Mouse (Mus musculus) embryo, embryonic 11 days (tissue): ENCODE results near the gene Mlf1.

Experiments
- DNase-seq: peaks from one replicate; pipeline ENCODE4 v3.0.0-alpha.2; 2015

The Mlf1 gene

DNA sequence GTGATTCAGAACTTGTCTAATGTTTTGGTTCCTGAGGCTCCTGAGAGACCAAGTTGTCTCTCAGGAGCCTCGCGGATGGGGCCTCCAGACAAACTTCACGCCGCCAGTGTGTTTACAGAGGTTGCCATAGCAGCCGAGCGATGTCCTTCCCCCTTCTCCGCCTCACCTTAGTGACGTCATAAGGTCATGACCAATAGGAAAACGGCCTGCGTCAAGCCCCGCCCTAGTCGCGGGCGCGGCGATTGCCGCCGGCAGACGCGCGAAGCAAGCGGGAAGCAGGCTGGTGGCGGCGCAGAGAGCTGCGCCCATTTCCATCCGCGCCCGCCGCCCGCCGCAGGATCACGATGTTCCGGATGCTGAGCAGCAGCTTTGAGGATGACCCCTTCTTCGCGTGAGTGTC lies at the start of gene Mlf1:
Gene Mlf1, plus strand, starts transcription at position 226 of the 400 bp plus-strand sequence.
- peak; percentile 95 for DNase-seq

DNA sequence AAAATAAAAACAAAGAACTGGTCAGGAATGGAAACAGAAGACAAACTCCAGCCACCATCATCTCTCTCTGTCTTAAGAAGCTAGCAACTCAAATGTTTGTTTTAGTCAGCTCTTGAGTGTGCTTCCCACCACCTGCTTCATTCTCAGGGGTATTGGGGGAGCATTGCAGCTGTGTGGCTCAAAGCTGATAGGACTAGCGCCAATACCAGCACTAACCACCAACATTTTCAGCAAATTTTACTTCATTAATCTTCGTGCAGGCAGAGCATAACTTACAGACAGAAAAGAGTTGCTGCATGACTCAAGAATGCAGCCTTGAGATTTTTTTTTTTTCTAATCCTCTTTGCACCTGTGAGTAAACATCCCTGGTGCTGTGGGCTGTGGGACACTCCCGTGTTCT lies 34.3 kb upstream of the Mlf1 start:
- no peak for DNase-seq

DNA sequence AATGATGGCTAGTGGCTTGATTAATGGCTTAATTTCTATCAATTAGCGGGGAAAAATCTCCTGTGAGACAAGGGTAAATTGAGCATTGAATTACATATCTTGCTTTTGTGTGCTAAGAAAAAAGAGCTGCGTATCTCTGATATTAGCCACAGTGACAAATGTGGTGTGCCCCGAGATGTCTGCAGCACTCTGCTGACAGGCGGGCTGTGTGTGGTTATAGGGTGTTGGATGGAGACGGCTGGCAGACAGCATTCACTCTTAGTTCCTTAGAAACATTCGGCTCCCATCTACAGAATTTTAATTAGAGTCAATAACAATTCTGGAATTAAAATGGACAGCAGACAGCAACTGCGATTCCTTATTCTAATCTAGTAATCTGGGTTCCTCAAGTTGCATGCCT lies 33.0 kb upstream of the Mlf1 start:
- DNase-seq: no peak

DNA sequence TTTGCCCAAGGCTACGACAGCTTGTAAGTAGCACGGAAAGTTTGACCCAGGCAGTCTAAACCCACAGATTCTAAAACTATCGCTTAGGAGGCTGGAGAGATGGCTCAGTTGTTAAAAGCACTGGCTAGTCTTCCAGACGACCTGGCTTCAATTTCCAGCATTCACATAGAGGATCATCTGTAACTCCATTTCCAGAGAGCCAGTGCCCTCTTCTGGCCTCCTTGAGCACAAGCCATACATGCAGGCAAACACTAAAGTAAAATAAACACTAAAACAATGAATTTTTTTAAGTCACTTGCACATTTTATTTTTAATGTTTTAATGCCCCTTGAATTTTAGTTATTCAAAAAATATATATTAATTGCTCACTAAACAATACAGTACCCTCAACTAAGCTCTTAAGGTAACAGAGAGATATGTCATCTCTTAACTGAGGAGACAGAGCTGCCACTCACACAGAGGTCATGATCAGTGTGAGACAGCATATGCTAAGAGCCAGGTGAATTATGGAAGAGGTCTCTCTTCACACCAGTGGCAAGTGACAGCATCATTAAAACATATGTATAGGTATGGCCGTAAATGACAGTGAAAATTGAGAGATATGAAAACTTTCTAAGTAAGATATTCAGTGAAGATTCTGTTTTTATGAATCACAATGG lies 30.8 kb upstream of the Mlf1 start:
- peak; percentile 71 for DNase-seq

DNA sequence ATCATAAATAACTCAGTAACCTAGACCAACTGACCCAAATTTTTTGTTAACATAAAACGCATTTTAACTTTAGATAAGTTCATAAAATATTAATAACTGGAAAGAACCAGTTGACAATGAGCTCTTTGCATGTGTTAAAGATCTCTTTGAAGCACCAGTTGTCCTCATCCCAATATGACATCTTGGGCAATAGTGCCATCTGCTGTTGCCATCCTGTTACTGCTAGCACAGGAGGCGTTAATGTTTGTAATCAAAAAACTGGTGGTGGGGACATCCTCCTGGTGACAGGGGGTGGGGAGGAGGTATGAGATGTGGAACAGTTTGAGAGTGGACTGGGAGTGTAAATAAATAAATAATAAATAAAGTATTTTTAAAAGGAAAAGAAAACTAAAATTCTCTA lies 29.3 kb upstream of the Mlf1 start:
- DNase-seq: peak; percentile 65

DNA sequence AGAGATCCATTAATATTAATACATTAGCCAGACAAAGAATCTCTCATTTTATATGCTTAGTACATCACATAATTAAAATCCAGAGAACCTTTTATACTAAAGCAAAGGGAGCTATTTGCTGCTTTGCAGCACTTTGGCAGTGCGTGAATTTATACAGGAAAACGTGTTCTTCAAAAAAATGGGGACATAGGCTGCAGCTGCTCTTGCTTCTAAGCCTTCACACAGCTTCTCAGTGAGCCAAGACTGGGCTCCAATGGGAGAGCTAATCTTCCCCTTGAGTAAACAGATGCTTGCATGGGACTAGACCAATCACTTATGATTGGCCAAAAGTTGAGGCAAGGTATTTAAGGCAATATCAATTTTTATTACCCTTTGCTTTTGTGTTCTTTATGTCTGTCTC lies 27.2 kb upstream of the Mlf1 start:
- DNase-seq: no peak

DNA sequence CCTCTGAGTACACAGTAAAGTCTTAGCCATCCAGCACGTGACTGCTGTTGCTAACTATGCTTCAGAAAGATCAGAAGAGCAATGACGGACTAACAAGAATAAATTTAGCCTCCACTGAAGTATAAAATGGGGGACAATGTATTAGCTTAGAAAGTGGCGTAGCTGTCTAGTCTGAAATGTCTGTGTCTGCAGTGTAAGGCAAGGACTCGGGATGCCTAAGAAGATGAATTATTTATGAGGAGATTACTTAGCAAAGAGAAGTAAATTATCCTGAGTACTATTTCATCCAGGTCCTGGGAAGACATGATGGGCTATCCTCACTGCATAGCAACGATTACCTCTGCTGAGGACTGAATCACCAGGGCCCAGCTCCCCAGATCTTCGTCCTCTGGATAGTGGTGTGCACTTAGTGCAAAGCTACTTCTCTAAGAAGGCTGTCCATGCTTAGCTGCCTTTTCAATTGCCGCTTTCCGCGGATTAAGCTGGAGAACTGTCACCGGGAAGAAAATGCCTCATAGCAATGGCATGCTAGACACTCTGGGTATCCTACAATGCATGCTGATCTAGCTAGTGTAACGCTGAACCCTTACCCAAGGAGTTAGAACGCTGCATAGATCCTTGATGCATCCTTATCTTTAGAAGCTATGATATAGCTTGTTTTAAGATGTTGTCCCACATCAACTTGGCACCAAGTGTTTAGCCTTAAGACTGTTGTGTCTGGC lies 22.3 kb upstream of the Mlf1 start:
- no peak for DNase-seq

DNA sequence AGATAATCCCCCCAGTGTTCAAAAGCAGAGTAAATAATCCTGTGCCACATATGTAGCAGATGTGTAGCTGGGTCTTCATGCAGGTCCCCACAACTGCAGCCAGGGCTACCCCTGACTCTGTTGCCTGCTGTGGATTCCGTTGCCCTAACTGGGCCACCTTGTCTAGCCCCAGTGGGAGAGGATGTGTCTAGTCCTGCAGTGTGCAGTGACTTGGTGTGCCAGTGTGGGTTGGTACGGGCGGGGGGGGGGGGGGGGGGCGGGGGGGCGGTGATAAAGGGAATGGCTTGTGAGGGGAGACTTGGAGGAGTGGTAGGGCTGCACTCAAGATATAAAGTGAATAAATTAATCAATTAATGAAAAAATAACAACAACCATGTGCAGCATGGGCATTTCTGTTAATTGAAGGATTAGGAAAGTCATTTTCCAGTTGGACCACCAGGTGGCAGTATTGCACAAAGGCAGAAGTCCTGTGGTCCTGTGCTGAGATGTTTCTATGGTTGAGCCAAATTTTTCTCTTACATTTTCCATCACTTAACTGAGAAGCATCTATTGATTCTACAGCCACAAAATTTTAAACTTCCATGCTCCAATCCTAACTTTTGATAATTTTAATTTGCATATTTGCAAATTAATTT lies 21.7 kb upstream of the Mlf1 start:
- DNase-seq: peak; percentile 57

DNA sequence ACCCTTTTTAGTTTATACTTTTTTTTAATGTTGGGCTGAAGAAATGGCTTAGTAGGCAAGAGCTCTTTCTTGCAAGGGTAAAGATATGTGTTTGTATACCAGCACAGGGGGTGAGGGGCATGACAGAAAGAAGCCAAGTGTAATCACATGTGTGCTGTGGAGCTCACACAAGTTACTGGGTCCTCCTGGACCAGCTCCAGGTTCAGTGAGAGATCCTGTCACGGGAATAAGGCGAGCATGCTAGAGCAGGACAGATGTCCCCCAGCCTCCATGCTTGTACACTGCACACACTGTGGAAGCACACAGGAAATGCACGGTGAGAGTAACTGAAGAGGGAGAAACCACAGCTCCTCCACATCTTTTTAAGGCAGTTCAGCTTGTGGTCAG lies 21.1 kb upstream of the Mlf1 start:
- DNase-seq: no peak

DNA sequence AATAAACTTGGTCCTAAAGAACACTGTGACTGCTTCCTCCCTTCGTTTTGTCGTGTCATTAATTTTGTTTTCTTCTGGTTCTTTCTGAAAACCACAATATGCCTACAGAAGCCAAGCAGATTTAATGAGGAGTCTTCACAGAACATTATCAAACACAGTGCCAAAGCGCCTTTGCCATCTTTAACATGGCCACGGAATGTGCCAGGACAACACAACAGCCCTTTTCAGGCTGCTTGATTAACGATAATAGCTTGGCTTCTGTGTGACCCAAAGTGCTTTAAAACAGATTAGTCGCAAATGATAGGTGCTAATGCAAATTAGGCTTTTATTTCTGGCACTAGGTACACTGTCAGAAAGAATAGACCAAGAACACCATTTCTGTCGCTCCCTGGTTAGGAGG lies 15.5 kb upstream of the Mlf1 start:
- no peak for DNase-seq

DNA sequence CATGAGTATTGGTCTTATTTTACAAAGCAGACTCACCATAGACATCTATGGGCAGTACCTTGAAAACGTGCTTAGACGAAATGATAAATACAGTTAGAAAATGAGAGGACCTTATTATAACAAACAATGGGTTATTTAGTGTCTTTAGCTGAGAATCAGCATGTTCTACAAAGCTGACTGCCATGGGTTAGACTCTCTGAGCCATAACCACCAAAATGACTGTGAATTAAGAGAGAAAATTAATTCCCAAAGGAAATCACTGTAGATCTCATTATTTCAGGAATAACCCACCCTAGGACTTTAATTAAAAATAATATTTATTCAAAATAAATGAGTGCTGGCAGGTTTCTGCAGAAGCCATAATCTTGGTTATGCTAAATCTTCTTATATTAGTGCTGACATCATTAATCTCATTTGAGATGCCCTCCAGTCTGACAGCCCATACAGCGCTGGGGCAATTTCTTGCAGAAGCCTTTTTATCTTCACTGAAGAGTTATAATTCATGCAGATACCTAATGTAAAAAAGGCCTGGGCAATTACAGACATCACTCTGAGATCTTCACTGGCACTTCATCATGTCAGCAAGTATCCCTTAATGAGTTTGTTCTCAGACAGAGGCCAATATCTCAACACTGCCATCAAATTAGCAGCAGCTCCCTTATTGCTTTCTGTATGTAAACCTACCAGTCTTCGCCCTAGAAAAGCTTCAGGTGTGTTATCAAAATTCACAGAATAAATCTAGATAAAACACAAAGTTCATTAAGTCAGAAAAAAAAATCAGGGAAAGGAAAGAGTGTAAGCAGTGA lies 7.6 kb upstream of the Mlf1 start:
- no peak for DNase-seq

DNA sequence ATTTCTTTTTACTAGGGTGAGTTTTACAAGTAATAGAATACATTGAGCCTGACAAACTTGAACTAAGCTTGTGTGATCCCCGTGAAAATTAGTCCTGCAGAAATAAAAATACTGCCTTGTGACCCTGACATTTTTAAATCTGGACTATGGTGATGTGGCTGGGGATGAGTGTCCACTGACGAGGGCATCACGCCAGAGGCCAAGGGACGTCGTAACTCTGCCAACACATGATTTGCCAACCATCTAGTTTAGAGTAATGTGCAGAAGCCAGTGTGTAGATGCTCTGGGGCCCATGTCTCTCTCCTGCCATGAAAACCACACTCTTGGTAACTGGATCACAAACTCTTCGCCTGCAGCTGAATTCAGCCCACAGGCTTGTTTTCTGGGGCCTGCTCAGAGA lies 6.4 kb upstream of the Mlf1 start:
- no peak for DNase-seq

DNA sequence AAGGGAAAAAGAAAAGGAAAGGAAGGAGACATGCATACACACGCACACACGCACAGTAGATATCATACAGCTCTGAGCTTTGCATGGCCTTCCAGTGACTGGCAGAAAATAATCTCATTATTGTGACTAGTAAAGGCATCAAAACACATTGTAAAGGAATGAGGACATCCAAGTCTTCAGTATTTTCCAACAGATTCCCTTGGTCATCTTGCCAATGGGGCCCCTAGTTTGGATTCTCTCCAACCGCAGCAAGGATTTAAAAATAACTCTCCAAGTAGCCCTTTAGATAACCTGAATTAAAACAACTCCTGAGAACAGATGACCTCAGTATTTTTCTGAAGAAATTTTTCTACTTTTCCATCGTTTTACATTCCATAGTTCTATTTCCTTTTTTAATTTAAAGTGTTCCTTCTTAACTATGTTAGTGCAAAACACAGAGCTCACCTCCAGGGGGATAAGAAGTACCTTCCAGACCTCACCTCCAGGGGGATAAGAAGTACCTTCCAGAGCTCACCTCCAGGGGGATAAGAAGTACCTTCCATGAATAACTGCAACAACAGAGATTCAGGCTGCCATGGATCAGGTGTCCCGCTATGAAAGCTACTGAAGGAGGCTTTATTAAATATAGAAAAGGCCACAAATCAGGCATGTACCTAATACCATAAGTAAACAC lies 4.4 kb upstream of the Mlf1 start:
- DNase-seq: no peak

DNA sequence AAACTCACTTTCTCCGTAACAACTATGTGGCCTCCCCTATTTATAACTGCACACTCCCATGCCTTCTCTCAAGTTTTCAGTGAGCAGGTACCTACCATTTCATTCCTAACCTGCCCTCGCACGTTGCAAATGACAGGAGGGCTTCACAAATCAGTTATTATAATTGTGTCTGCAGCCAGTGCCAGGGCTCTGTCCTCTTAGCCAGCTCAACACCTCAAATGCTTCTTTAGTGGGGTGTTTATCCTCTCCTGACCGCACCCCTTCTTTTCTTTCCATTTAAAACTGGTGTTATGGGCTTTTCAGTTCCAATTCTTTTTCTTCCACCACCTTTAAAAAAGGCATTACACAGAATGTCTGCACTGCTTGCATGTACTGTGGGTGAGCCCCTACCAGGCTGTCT lies 1.7 kb upstream of the Mlf1 start:
- no peak for DNase-seq

DNA sequence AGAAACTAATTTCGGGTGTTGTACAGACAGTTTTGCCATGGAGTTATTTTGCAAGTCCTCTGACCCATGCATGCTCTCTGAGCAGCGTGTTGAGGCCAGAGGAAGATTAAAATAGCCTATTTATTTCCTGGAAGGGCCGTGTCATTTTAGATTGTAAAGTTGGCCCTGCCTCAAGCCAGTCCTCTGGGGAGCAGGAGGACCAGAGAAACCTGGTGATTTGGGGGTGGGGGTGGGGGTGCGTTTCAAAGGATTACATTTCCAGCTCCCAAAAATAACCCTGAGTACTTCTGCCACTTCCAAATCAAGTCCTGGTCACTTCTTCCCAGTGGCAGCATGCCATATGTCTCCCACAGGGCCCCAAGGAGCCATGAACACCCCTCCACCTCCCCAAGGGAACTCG lies 1.1 kb upstream of the Mlf1 start:
- no peak for DNase-seq

DNA sequence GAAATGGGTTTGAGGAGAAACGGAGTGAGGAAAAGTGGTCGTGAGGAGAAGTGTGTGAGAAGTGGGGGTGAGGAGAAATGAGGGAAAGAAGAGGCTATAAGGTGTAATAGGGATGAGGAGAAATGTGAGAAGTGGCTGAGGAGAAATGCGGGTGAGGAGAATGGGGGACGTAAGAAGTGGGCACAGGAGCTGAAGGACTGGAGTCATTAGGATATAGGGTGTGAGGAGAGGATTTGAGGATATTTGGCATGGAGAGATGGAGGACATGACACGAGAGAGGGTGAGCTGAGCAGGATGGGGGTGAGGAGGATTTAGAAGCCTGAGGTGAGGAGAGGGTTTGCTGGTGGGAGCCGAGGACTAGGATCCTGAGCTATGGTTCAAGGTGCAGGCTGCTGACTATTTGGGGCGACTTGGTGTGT lies 472 bp downstream of the Mlf1 start:
- no peak for DNase-seq

DNA sequence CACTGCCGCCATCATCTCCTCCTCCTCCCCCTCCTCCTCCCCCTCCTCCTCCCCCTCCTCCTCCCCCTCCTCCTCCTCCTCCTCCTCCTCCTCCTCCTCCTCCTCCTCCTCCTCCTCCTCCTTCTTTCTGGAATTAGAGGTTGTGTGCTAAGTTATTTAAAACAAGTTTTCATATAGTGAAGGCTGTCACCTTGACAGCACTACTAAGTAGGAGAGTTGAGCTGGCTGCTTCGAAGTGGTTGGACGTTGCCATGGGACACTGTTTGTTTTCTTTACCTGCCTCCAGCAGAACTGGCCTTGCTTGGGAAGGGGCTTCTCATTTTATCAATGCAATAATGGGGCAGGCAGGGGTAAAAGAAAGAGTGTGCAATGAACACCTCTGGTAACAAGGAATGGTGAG lies 1.2 kb downstream of the Mlf1 start, which contains the start of gene Gm17402:
Gene Gm17402, minus strand, starts transcription at position 101 of the 400 bp plus-strand sequence.
- no peak for DNase-seq

DNA sequence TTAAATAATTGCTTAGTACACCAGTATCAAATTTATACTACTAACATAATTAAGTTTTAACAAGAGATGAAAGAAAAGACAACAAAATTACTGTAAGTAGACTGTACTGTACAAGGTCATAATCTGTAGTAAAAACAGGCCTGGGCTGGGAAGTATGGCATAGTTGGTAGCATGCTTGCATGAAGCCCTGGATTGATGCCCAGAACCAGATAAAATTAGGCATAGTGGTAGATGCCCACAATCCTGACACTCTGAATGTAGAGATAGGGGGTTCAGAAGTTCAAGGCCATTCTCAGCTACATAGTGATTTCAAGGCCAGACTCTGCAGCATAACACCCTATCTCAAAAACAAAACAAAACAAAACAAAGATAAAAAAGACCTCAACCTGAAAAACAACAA lies 4.3 kb downstream of the Mlf1 start:
- no peak for DNase-seq

DNA sequence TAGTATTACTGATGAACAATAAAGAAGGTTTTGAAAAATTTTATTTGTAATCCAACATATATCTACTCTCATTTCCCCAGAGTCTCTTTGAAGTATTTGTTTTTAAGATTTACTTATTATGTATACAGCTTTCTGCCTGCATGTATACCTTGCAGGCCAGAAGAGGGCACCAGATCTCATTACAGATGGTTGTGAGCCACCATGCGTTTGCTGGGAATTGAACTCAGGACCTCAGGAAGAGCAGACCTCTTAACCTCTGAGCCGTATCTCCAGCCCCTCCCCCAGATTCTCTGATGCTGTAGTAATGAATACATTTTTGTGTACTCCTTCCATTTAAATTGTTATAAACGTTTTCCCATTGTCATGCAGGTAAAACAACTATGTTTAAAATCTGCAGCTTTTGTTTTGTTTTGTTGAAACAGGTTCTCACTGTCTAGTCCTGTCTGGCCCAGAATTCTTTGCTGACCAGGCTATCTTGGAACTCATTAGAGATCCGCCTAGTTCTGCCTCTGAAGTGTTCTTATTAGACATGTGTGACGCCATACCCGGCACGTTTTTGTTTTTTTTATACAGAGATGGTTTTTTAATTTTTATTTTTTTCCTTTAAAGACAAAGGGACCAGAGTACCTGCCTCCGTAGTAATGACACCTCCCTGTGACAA lies 55.6 kb downstream of the Mlf1 start:
- DNase-seq: peak; percentile 1

DNA sequence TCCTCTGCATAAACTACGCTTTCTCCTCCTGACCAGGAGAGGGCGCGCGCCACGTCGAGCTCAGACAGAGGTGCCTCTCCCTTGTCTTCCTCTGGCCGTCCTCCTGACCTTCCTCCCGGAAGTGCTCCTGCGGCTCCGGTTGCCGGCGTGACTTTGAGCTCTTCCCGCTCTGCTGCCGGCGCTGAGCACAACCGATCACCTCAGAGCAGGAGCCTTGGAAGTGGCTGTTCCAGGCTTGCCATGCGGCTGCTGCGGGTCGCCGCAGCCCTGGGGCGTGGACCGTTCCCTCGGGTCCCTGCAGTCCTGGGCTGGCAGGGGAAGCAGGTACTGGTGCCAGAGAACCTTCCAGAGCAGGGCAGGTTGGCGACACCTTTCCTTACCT lies 56.1 kb downstream of the Mlf1 start, which contains the start of gene Gfm1:
Gene Gfm1, plus strand, starts transcription at position 98 of the 382 bp plus-strand sequence.
- peak; percentile 91 for DNase-seq

DNA sequence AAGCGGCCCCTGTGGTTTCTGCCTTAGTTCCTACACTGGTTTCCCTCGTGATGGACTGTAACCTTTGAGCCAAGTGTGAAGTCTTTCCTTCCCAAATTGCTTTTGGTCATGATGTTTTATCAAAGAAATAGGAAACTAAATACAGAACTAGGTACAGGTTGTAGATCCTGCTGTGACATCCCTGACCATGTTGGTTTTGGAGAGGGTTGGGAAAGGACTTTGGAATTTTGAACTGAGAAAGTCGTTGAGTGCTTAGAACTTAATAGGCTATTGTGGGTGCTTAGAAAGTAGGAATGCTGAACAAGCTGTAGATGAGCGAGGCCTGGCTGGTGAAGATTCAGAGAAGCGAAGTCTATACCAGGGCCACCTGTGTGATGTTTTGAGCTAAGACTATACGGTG lies 60.1 kb downstream of the Mlf1 start:
- no peak for DNase-seq

DNA sequence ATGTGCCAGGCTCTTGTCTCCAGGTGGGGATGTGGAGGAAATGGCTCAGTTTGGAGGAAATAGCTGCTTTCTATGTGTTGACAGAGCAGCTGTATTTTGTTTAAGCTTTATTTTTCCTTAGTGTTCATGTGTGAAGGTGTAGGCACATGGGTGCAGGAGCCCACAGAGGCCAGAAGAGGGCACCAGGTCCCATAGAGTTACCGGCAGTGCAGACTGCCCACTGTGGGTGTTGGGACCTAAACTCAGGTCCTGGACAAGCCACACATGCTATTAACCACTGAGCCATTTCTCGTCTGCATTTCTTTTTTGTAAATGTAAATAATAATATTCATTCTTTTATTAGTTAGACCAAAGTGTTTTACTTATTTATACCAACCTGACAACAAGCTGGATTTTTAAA lies 73.2 kb downstream of the Mlf1 start:
- no peak for DNase-seq
